Mouse (Mus musculus) liver, postnatal 0 days (tissue): ENCODE results near the gene Gm17349.

Source experiments
- CTCF ChIP-seq: sonication (generic); IDR thresholded peaks from 2 replicates; pipeline ENCODE4 v1.5.1; 2016; ENCODE audit warnings: antibody characterized with exemption, low read depth
- EP300 ChIP-seq: IDR thresholded peaks from 2 replicates; pipeline ENCODE4 v1.6.1; 2016; ENCODE audit warnings: antibody characterized with exemption, low read depth, mild to moderate bottlenecking

- TF ChIP-seq CTCF (peak; percentile 72), EP300 (0 out of 2 replicates have a peak, but pooled peaks have one; percentile 17)
Observed at GRCm38 (mm10) chr15:99724292-99725021, 19.2 kb upstream of the Gm17349 start.
